Mouse (Mus musculus) liver, embryonic 14.5 days (tissue): ENCODE data around the gene Olfr434.

ENCODE experiments used
- CTCF ChIP-seq: IDR thresholded peaks from 2 replicates; pipeline ENCODE4 v1.5.1; 2016; ENCODE audit warnings: antibody characterized with exemption, low read depth, control low read depth
- EP300 ChIP-seq: IDR thresholded peaks from 2 replicates; pipeline ENCODE4 v1.6.1; 2016; ENCODE audit warnings: antibody characterized with exemption, low read depth

GRCm38 (mm10) chr6:43198094-43198493, 14.7 kb upstream of the Olfr434 start:
- TF ChIP-seq EP300 (no peak), CTCF (no peak)
